Mouse (Mus musculus): ENCODE measurements around the gene Commd9. TPM values are rescaled to one million over a fixed set of nuclear protein-coding genes. Genes with fewer than 3 reads are reported as not detected.

Gene Commd9
- polyA plus RNA-seq (2015; fragmentation: Nextera tagmentation; extraction: Ambion mirVana) = 56.4 and 61.1 TPM in 2 replicates

DNA sequence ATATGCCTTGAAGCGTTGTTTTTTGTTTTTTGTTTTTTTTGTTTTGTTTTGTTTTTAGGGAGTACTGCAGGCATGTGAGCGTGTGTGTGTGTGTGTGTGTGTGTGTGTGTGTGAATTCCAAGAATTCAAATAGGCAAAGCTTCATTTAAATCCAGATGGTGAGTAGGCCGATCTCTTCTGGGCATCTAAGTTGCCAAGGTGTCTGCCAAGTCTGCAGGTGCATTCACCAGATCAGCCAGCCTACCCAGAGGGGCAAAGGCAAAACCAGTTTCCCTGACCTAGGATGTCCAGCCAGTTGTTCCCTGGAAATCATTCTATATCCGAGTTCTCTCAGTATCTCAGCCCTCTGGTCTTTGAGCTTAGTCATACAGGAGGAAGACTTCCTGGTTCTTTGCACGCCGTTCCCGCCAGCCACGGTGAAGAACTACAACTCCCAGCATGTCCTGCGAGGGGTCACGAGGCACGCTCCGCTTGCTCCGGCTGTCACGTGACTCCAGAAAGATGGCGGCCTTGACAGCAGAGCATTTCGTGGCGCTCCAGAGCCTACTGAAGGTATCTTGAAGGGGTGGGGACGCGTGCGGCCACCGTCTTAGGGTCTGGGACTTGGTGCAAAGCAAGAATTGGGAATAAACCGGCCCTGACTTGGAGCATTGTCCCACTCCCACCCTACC, at the start of gene Commd9:
TSS of gene Commd9 (plus strand) at position 480 of the 671 bp plus-strand sequence.
- Histone ChIP-seq H3K27ac (ENCODE audit: low read length) (no peak within 1 kb of the TSS), H3K27me3 (ENCODE audit: control insufficient read depth, insufficient read depth, low read length) (no peaks in the 10 kb centered on the region), H3K4me2 (ENCODE audit: low read depth, low read length) (peak within 1 kb of the TSS; percentile 65), H3K9me3 (replicated peaks; ENCODE audit: control insufficient read depth, low read length) (no peaks in the 10 kb centered on the region), H3K4me1 (ENCODE audit: control insufficient read depth, insufficient read depth, low read length) (peaks cover 4% of the 10 kb centered on the region), H3K36me3 (ENCODE audit: control insufficient read depth, insufficient read depth, low read length) (no peaks in the 10 kb centered on the region), H3K4me3 (replicated peaks; ENCODE audit: low read length) (peak within 1 kb of the TSS; percentile 77), H3K9ac (ENCODE audit: low read length) (peak within 1 kb of the TSS; percentile 81)
- peak; percentile 95 for ATAC-seq (ENCODE audit: insufficient read depth, low FRiP score)
- 12% methylated on average over 22 of the region's 22 CpGs for WGBS

DNA sequence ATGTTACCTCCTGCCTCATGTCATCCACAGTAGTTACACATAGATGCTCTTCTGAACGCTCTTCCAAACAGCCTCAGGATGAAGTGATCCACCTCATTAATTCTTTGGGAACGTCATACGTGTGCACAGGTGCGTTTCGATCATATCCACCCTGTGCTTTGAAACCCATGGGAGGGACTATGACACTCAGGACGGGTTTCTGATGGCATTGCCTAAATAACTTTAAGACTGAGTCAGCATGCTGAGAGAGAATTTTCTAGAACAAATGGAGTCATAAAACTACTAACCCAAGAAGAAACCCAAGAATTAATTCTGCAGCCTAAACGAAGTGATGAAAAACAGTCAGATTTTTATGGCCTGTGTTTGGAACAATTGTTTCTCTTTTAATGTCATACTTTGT, 43.3 kb upstream of the Commd9 start:
- Histone ChIP-seq H3K4me2 (ENCODE audit: low read depth, low read length) (no peak overlapping the region), H3K27me3 (ENCODE audit: control insufficient read depth, insufficient read depth, low read length) (no peaks in the 10 kb centered on the region), H3K4me3 (replicated peaks; ENCODE audit: low read length) (no peak overlapping the region), H3K9me3 (replicated peaks; ENCODE audit: control insufficient read depth, low read length) (no peaks in the 10 kb centered on the region), H3K4me1 (ENCODE audit: control insufficient read depth, insufficient read depth, low read length) (no peaks in the 10 kb centered on the region), H3K9ac (ENCODE audit: low read length) (no peak overlapping the region), H3K36me3 (ENCODE audit: control insufficient read depth, insufficient read depth, low read length) (no peaks in the 10 kb centered on the region), H3K27ac (ENCODE audit: low read length) (no peak overlapping the region)
- WGBS = 77% methylated on average over 7 of the region's 7 CpGs
- no peak for ATAC-seq (ENCODE audit: insufficient read depth, low FRiP score)

DNA sequence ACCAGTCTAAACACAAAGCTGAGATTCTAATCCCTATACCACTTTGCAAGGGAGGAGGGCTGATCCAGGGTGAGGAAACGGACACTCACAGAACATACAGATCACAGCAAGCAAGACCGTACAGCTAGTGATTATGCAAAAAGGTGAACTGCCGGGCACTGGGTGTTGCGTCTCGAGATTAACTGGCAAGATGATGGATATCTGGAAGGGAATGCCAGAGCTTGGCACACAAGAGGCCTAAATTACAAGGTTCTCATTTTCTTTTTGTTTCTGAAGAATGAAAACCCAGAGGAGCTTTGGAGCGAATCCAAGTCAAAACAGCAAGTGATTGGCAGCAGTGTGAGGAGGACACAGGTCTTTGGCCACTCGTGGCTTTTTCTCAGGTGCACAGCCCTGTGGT, 31.3 kb upstream of the Commd9 start:
- 50% methylated on average over 7 of the region's 7 CpGs for WGBS
- ATAC-seq (ENCODE audit: insufficient read depth, low FRiP score) = no peak

DNA sequence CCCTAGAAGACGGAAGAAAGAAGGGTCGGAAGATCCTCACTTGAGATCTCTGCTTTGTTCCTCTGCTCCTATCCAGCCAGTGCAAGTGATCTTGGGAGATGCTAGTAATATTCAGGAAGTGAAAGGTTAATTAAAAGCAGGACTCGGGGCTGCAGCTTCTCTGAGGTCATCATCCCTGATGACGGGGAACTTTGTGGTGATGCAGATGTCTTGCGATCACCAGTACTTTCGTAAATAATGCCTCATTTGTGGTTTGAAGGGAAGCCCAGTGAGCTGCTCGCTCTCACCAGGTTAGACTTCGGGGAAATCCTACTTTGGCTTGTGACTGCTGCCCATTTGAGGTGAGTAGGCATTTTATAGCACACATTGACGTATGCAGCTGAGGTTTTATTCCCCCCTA, 29.9 kb upstream of the Commd9 start:
- WGBS = 80% methylated on average over 9 of the region's 9 CpGs
- H3K4me2 ChIP-seq (ENCODE audit: low read depth, low read length) = no peak overlapping the region
- H3K4me3 ChIP-seq (replicated peaks; ENCODE audit: low read length) = no peak overlapping the region
- ATAC-seq (ENCODE audit: insufficient read depth, low FRiP score) = no peak
- no peaks in the 10 kb centered on the region for H3K27me3 ChIP-seq (ENCODE audit: control insufficient read depth, insufficient read depth, low read length)
- no peak overlapping the region for H3K9ac ChIP-seq (ENCODE audit: low read length)
- H3K9me3 ChIP-seq (replicated peaks; ENCODE audit: control insufficient read depth, low read length) = no peaks in the 10 kb centered on the region
- H3K36me3 ChIP-seq (ENCODE audit: control insufficient read depth, insufficient read depth, low read length) = no peaks in the 10 kb centered on the region
- H3K4me1 ChIP-seq (ENCODE audit: control insufficient read depth, insufficient read depth, low read length) = no peaks in the 10 kb centered on the region
- no peak overlapping the region for H3K27ac ChIP-seq (ENCODE audit: low read length)

More for the DNA sequence above, 31.3 kb upstream of the Commd9 start:
- Histone ChIP-seq H3K27ac (ENCODE audit: low read length) (no peak overlapping the region), H3K9ac (ENCODE audit: low read length) (no peak overlapping the region), H3K36me3 (ENCODE audit: control insufficient read depth, insufficient read depth, low read length) (no peaks in the 10 kb centered on the region), H3K4me2 (ENCODE audit: low read depth, low read length) (no peak overlapping the region), H3K4me3 (replicated peaks; ENCODE audit: low read length) (no peak overlapping the region), H3K27me3 (ENCODE audit: control insufficient read depth, insufficient read depth, low read length) (no peaks in the 10 kb centered on the region), H3K9me3 (replicated peaks; ENCODE audit: control insufficient read depth, low read length) (no peaks in the 10 kb centered on the region), H3K4me1 (ENCODE audit: control insufficient read depth, insufficient read depth, low read length) (no peaks in the 10 kb centered on the region)

DNA sequence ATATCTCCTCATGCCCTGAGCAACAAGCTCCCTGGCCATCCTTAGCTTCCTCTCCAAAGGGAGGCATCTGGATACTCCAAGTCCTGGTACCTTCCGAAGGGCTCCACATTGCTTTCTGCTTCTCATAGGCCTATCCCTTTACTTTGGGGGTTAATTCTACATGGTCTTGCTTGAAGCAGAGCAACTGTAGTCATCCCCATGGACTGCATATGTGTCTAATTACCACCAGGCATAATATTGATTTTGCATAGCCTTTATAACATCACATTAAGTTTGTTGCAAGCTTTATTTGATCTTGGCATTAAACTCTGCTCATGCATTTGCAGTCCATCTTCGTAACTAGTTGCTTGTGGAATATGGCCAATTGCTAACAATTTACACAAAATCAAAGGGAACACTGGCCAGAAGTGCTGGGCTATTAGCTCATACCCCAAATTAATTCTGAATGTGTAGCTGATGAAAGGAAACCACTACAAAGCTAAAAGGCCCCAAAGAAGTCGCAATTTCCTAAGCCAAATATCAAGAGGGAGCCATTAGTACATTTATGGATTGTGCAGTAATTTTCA, 25.0 kb upstream of the Commd9 start:
- Histone ChIP-seq H3K4me1 (ENCODE audit: control insufficient read depth, insufficient read depth, low read length) (no peaks in the 10 kb centered on the region), H3K4me2 (ENCODE audit: low read depth, low read length) (no peak overlapping the region), H3K9ac (ENCODE audit: low read length) (no peak overlapping the region), H3K4me3 (replicated peaks; ENCODE audit: low read length) (no peak overlapping the region), H3K27me3 (ENCODE audit: control insufficient read depth, insufficient read depth, low read length) (no peaks in the 10 kb centered on the region), H3K9me3 (replicated peaks; ENCODE audit: control insufficient read depth, low read length) (no peaks in the 10 kb centered on the region), H3K36me3 (ENCODE audit: control insufficient read depth, insufficient read depth, low read length) (no peaks in the 10 kb centered on the region), H3K27ac (ENCODE audit: low read length) (no peak overlapping the region)
- WGBS = 86% methylated on average over 3 of the region's 3 CpGs
- no peak for ATAC-seq (ENCODE audit: insufficient read depth, low FRiP score)

DNA sequence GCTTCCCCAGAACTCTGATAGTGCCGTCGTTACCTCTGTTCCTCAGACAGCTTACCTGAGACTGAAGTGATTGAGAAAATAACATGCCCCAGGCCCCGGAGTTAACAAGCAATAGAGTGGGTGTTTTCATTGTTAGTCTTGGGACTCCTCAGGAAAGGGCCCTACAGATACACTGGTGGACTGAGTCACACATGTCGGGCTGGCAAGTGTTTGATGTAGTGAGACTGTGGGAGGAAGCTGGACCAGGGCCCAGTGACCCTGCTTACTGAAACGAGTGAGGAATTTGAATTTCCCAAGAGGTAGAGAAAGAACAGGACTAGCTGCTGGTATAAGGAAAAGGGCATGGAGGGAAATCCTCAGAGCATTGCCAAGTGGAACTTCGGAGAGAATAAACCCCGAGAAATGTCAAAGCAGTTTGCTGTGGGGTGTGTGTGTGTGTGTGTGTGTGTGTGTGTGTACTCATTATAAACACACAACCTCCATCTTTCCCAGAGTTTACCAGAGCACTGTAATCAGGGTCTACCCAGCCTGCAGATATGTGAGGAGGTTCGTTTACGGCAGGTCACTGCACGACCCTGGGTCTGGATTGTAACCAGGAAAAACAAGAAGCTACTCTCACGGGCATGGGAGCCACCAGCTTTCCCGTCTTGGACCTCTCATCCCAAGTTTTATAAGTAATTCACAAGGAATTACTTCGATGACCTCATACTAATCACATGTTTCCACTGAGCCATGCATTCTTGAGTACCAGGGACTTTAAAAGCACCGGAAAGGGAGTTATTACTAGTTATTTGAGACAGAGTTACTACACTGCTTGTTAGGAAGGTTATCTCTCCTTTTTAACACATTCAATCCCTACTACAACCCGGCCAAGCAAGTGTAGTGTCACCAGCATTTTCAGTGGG, 23.6 kb upstream of the Commd9 start:
- Histone ChIP-seq H3K36me3 (ENCODE audit: control insufficient read depth, insufficient read depth, low read length) (no peaks in the 10 kb centered on the region), H3K4me2 (ENCODE audit: low read depth, low read length) (no peak overlapping the region), H3K9ac (ENCODE audit: low read length) (no peak overlapping the region), H3K9me3 (replicated peaks; ENCODE audit: control insufficient read depth, low read length) (no peaks in the 10 kb centered on the region), H3K27me3 (ENCODE audit: control insufficient read depth, insufficient read depth, low read length) (no peaks in the 10 kb centered on the region), H3K27ac (ENCODE audit: low read length) (no peak overlapping the region), H3K4me1 (ENCODE audit: control insufficient read depth, insufficient read depth, low read length) (no peaks in the 10 kb centered on the region), H3K4me3 (replicated peaks; ENCODE audit: low read length) (no peak overlapping the region)
- no peak for ATAC-seq (ENCODE audit: insufficient read depth, low FRiP score)
- WGBS = 57% methylated on average over 15 of the region's 15 CpGs

DNA sequence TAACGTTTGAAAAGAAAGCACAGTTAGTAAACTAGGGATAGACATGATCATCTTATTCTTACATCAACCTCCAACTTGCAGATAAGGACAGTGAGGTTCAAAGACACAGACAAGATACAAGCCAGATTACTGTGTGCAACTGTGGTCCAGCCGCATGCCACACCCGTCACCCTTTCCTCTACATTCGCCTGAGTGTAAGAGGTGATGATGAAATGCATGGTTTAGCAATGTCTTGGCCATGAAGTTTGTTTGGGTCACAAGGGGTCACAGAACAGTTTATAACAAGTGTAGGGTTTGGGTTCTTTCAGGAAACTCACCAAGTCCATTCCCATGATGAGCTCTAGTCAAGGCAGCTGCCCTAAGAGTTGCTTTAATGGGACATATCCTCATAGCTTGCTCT, 17.4 kb upstream of the Commd9 start:
- H3K4me2 ChIP-seq (ENCODE audit: low read depth, low read length) = no peak overlapping the region
- no peak overlapping the region for H3K9ac ChIP-seq (ENCODE audit: low read length)
- H3K4me3 ChIP-seq (replicated peaks; ENCODE audit: low read length) = no peak overlapping the region
- H3K4me1 ChIP-seq (ENCODE audit: control insufficient read depth, insufficient read depth, low read length) = no peaks in the 10 kb centered on the region
- no peaks in the 10 kb centered on the region for H3K27me3 ChIP-seq (ENCODE audit: control insufficient read depth, insufficient read depth, low read length)
- WGBS = 78% methylated on average over 4 of the region's 4 CpGs
- no peaks in the 10 kb centered on the region for H3K9me3 ChIP-seq (replicated peaks; ENCODE audit: control insufficient read depth, low read length)
- H3K36me3 ChIP-seq (ENCODE audit: control insufficient read depth, insufficient read depth, low read length) = no peaks in the 10 kb centered on the region
- no peak for ATAC-seq (ENCODE audit: insufficient read depth, low FRiP score)
- H3K27ac ChIP-seq (ENCODE audit: low read length) = no peak overlapping the region

DNA sequence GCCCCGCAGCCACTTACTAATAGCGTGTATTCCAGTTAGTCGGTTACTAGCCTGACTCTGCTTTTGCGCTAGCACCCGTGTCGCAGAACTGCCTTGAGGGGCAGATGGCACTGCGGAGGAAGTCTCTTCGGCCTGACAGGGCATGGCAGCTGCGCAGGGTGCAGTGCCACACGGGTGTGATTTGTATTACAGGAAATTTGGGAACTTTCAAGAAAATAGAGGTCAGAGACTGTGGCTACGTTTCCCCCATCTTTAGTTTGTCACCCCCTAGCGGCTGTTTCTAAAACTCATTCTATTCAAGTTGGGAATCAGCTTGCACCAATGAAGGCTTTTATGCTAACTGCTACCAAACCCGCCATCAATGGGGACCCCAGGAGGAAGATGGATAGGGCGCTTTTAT, 14.9 kb upstream of the Commd9 start:
- Histone ChIP-seq H3K9me3 (replicated peaks; ENCODE audit: control insufficient read depth, low read length) (no peaks in the 10 kb centered on the region), H3K4me3 (replicated peaks; ENCODE audit: low read length) (no peak overlapping the region), H3K27me3 (ENCODE audit: control insufficient read depth, insufficient read depth, low read length) (no peaks in the 10 kb centered on the region), H3K9ac (ENCODE audit: low read length) (peak overlapping the region; percentile 68), H3K4me1 (ENCODE audit: control insufficient read depth, insufficient read depth, low read length) (no peaks in the 10 kb centered on the region), H3K27ac (ENCODE audit: low read length) (no peak overlapping the region), H3K36me3 (ENCODE audit: control insufficient read depth, insufficient read depth, low read length) (no peaks in the 10 kb centered on the region), H3K4me2 (ENCODE audit: low read depth, low read length) (peak overlapping the region; percentile 41; the same call in 1 of the 2 replicates)
- ATAC-seq (ENCODE audit: insufficient read depth, low FRiP score) = no peak
- WGBS = 26% methylated on average over 14 of the region's 14 CpGs

All from stomach, embryonic 16.5 days (tissue).